Mouse (Mus musculus) myocyte (in vitro differentiated cells): Measurements from ENCODE around the gene Lrrc29.

Experiments used
- CEBPB ChIP-seq: IDR thresholded peaks from 2 replicates; pipeline ENCODE4 v1.6.1; 2011; ENCODE audit warnings: mild to moderate bottlenecking, moderate library complexity; ENCODE audit not compliant: poor library complexity, insufficient read depth, severe bottlenecking
- E2F4 ChIP-seq: IDR thresholded peaks from one replicate; pipeline ENCODE4 v1.6.1; 2011; ENCODE audit warnings: mild to moderate bottlenecking, control low read depth, moderate library complexity; ENCODE audit not compliant: insufficient read depth
- MAX ChIP-seq: IDR thresholded peaks from one replicate; pipeline ENCODE4 v1.6.1; 2011; ENCODE audit warnings: low read depth, mild to moderate bottlenecking, control low read depth
- MYOD1 ChIP-seq, 3 experiments: IDR thresholded peaks; one replicate each; pipeline ENCODE4 v1.6.1; 2011; ENCODE audit warnings: control low read depth in 2 of 3, low read depth in 2 of 3, mild to moderate bottlenecking in 2 of 3, moderate library complexity in 1 of 3; ENCODE audit not compliant: insufficient read length in 2 of 3, control insufficient read depth in 1 of 3
- MYOG ChIP-seq, 3 experiments: IDR thresholded peaks; one replicate each; pipeline ENCODE4 v1.6.1; 2011; ENCODE audit warnings: control low read depth in 2 of 3, low read depth in 2 of 3, mild to moderate bottlenecking in 2 of 3; ENCODE audit not compliant: insufficient read length in 2 of 3, control insufficient read depth in 1 of 3, insufficient read depth in 1 of 3
- POLR2A ChIP-seq: IDR thresholded peaks from one replicate; pipeline ENCODE4 v1.6.1; 2011; ENCODE audit warnings: low read depth, mild to moderate bottlenecking, control low read depth, moderate library complexity; ENCODE audit not compliant: insufficient read length
- POLR2AphosphoS2 ChIP-seq: IDR thresholded peaks from one replicate; pipeline ENCODE4 v1.6.1; 2011; ENCODE audit warnings: low read depth, control low read depth; ENCODE audit not compliant: insufficient read length
- REST ChIP-seq: IDR thresholded peaks from one replicate; pipeline ENCODE4 v1.6.1; 2011; ENCODE audit warnings: mild to moderate bottlenecking, control low read depth, moderate library complexity; ENCODE audit not compliant: insufficient read depth, insufficient read length
- SRF ChIP-seq: IDR thresholded peaks from one replicate; pipeline ENCODE4 v1.6.1; 2011; ENCODE audit warnings: low read depth; ENCODE audit not compliant: control insufficient read depth, insufficient read length
- TCF12 ChIP-seq: IDR thresholded peaks from one replicate; pipeline ENCODE4 v1.6.1; 2011; ENCODE audit warnings: mild to moderate bottlenecking, control low read depth; ENCODE audit not compliant: poor library complexity, insufficient read depth, severe bottlenecking
- TCF3 ChIP-seq: IDR thresholded peaks from one replicate; pipeline ENCODE4 v1.6.1; 2011; ENCODE audit warnings: low read depth, control low read depth; ENCODE audit not compliant: insufficient read length
- USF1 ChIP-seq: IDR thresholded peaks from one replicate; pipeline ENCODE4 v1.6.1; 2011; ENCODE audit warnings: low read depth, mild to moderate bottlenecking, control low read depth, moderate library complexity

DNA sequence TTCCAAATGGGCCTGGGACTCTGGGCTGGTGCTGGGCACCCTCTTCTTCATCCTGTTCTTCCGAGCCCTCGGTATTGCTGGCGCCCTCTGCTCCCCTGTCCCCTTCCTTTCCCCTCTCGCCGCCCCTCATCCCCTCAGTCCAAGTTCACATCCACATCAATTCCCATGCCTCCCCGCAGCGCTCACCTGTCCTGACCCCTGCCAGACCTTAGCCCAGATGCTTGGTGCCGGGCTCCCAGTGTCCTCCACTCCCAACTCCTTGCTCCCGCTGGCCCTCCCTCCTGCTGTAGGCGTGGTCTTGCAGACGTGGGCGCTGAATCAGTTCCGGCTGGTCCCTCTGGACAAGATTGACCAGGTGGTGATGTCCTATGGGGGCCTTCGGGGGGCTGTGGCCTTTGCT lies 30.6 kb upstream of the Lrrc29 start:
- no peak for TF ChIP-seq USF1
- no peak for TF ChIP-seq POLR2A
- no peak for TF ChIP-seq CEBPB
- no peak for TF ChIP-seq TCF3
- no peak for TF ChIP-seq MAX
- TF ChIP-seq E2F4: no peak
- no peak for TF ChIP-seq TCF12
- no peak for TF ChIP-seq MYOG (IDR thresholded peaks at IDR 0.05; ENCODE audit: control insufficient read depth in 1 of 3, insufficient read depth in 1 of 3, insufficient read length in 2 of 3, low read depth in 2 of 3)
- no peak for TF ChIP-seq POLR2AphosphoS2
- TF ChIP-seq MYOD1 (IDR thresholded peaks at IDR 0.05; ENCODE audit: control insufficient read depth in 1 of 3, insufficient read length in 2 of 3, low read depth in 2 of 3): no peak
- TF ChIP-seq REST: no peak
- no peak for TF ChIP-seq SRF
